Mouse (Mus musculus) heart, postnatal 36 days (tissue): ENCODE data around the gene Tpm1. TPM values are rescaled to one million over a fixed set of nuclear protein-coding genes. Genes with fewer than 3 reads are reported as not detected.

ENCODE experiments used
- DNase-seq, 2 experiments: peaks; one replicate each; pipeline ENCODE4 v3.0.0; 2021 to 2022
- intact Hi-C: fragments of 180-260 bp; cut with DNase I; formaldehyde crosslinking; loops from one replicate; pipeline ENCODE4 v1.15.1; 2025
- total RNA-seq, 2 experiments: library from RNA; stranded (reverse); gene quantifications; 2 replicates each; pipeline ENCODE4 v1.2.3; 2021

Tpm1 gene
- total RNA-seq, 2 experiments from 2014 or later: 11,452 to 11,878 TPM

- intact Hi-C loops: loop anchor here (2.0 to 10.0 kb wide), 5 partner anchors 109 to 403 kb away; partner anchors contain the start of genes Aph1b and Gm10647
- no peak for DNase-seq
Measured at GRCm38 (mm10) chr9:67047606-67048482, 1.4 kb downstream of the Tpm1 start.

- intact Hi-C loops: loop anchor here (5.0 to 10.0 kb wide), 4 partner anchors 165 to 402 kb away; partner anchors contain the start of genes Aph1b and Gm10647
- no peak for DNase-seq
Measured at GRCm38 (mm10) chr9:67046881-67047605, 2.2 kb downstream of the Tpm1 start.

- intact Hi-C loops: loop anchor here (5.0 to 10.0 kb wide), 4 partner anchors 166 to 401 kb away; partner anchors contain the start of genes Aph1b and Gm10647
- no peak for DNase-seq
Measured at GRCm38 (mm10) chr9:67045966-67046602, 3.1 kb downstream of the Tpm1 start.

GRCm38 (mm10) chr9:67045306-67045675 lies 3.9 kb downstream of the Tpm1 start:
- intact Hi-C loops: loop anchor here (5.0 to 10.0 kb wide), 4 partner anchors 167 to 400 kb away; partner anchors contain the start of genes Aph1b and Gm10647

GRCm38 (mm10) chr9:67044551-67045305 lies 4.5 kb downstream of the Tpm1 start:
- intact Hi-C loops: loop anchor here (1.0 to 10.0 kb wide), 5 partner anchors 43 to 400 kb away; partner anchors contain the start of genes Aph1b and Gm10647
- peak; percentile 57 to 61 for DNase-seq

More at GRCm38 (mm10) chr9:67045306-67045675, 3.9 kb downstream of the Tpm1 start:
- no peak for DNase-seq

GRCm38 (mm10) chr9:67043231-67044199 lies 5.7 kb downstream of the Tpm1 start:
- intact Hi-C loops: loop anchor here (1.0 to 10.0 kb wide), 3 partner anchors 42 to 399 kb away; partner anchors contain the start of genes Aph1b and Gm10647
- peak; percentile 98 for DNase-seq

- intact Hi-C loops: loop anchor here (10.0 kb wide), 2 partner anchors 248 to 398 kb away; partner anchors contain the start of genes Aph1b and Gm10647
- no peak for DNase-seq
Measured at GRCm38 (mm10) chr9:67042813-67043207, 6.4 kb downstream of the Tpm1 start.

- no peak for DNase-seq
- intact Hi-C loops: loop anchor here (10.0 kb wide), 2 partner anchors 247 to 397 kb away; partner anchors contain the start of genes Aph1b and Gm10647
Measured at GRCm38 (mm10) chr9:67041840-67042812, 7.1 kb downstream of the Tpm1 start.

GRCm38 (mm10) chr9:67040963-67041839 lies 8.0 kb downstream of the Tpm1 start:
- intact Hi-C loops: loop anchor here (10.0 kb wide), 2 partner anchors 246 to 396 kb away; partner anchors contain the start of genes Aph1b and Gm10647
- DNase-seq: no peak

- no peak for DNase-seq
- intact Hi-C loops: loop anchor here (10.0 kb wide), 2 partner anchors 245 to 395 kb away; partner anchors contain the start of genes Aph1b and Gm10647
Measured at GRCm38 (mm10) chr9:67039867-67040266, 9.3 kb downstream of the Tpm1 start.

- intact Hi-C loops: no loop called here
- DNase-seq: no peak
Measured at GRCm38 (mm10) chr9:67038686-67039085, 10.5 kb downstream of the Tpm1 start.

- intact Hi-C loops: no loop called here
Measured at GRCm38 (mm10) chr9:67037666-67038065, 11.5 kb downstream of the Tpm1 start.

GRCm38 (mm10) chr9:67036527-67037118 lies 12.6 kb downstream of the Tpm1 start:
- intact Hi-C loops: no loop called here

More at GRCm38 (mm10) chr9:67037666-67038065, 11.5 kb downstream of the Tpm1 start:
- DNase-seq: no peak

GRCm38 (mm10) chr9:67035957-67036451 lies 13.2 kb downstream of the Tpm1 start:
- DNase-seq: peak; percentile 63 to 66
- intact Hi-C loops: no loop called here

More at GRCm38 (mm10) chr9:67036527-67037118, 12.6 kb downstream of the Tpm1 start:
- DNase-seq: no peak

GRCm38 (mm10) chr9:67034677-67035076 lies 14.5 kb downstream of the Tpm1 start:
- DNase-seq: no peak
- intact Hi-C loops: no loop called here
